Mouse (Mus musculus) neural tube, embryonic 12.5 days (tissue): ENCODE results near the gene P3h2. TPM values are rescaled to one million over a fixed set of nuclear protein-coding genes. Genes with fewer than 3 reads are reported as not detected.

ENCODE experiments used
- ATAC-seq: fragments of 200-750 bp; cut with Nextera tagmentation; 2 replicates; pipeline ENCODE4 v1.8.0; 2017; ENCODE audit warnings: low read depth, mild to moderate bottlenecking, moderate TSS enrichment, moderate library complexity; ENCODE audit not compliant: low FRiP score
- H3K27ac ChIP-seq: fragments of 300-500 bp; sonication (generic); 2 replicates; pipeline ENCODE4 v1.5.1; 2016
- H3K27me3 ChIP-seq: fragments of 300-500 bp; sonication (generic); replicated peaks from 2 replicates; pipeline ENCODE4 v1.6.1; 2016; ENCODE audit warnings: mild to moderate bottlenecking
- H3K36me3 ChIP-seq: fragments of 300-500 bp; sonication (generic); 2 replicates; pipeline ENCODE4 v1.6.1; 2016; ENCODE audit warnings: mild to moderate bottlenecking
- H3K4me1 ChIP-seq: fragments of 300-500 bp; sonication (generic); 2 replicates; pipeline ENCODE4 v1.6.1; 2016
- H3K4me2 ChIP-seq: fragments of 300-500 bp; sonication (generic); replicated peaks from 2 replicates; pipeline ENCODE4 v1.6.1; 2016; ENCODE audit warnings: mild to moderate bottlenecking
- H3K4me3 ChIP-seq: fragments of 300-500 bp; sonication (generic); 2 replicates; pipeline ENCODE4 v1.5.1; 2016
- H3K9ac ChIP-seq: fragments of 300-500 bp; sonication (generic); 2 replicates; pipeline ENCODE4 v1.6.1; 2016; ENCODE audit warnings: mild to moderate bottlenecking
- H3K9me3 ChIP-seq: fragments of 300-500 bp; sonication (generic); 2 replicates; pipeline ENCODE4 v1.6.1; 2016; ENCODE audit warnings: mild to moderate bottlenecking
- WGBS: fragments of 180-500 bp; shearing (Covaris S2); methylation state at CpG from one replicate; pipeline ENCODE4 v1.1.7; 2016; 5-methylcytosine and 5-hydroxymethylcytosine counted together
- polyA plus RNA-seq: library from polyadenylated mRNA; unstranded; fragments of >200 nt; fragmentation: Nextera tagmentation; extraction: Ambion mirVana; gene quantifications from 2 replicates; pipeline ENCODE4 v1.2.1, GENCODE M21; 2016

The P3h2 gene
- polyA plus RNA-seq, 1 experiment from 2014 or later, result 2.9 TPM

DNA sequence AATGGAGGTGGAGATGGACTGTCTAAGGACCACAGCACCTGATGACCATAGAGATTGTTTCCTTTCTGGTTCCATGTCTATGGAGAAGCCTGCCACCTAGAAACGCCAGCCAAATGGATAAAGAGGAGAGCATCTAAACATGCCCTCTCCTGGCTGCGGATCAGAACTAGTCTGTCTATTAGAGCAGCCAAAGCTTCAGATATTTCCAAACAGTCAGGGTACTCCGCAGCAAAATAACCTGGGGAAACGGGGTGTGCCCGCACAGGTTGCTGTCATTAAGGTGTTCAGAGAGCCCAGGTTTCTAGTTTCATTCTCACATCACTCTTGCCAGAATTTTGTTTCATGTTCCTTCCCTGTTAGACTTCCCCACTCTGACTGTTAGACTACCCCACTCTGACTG, 16.6 kb downstream of the P3h2 start:
- Histone ChIP-seq H3K4me3 (no peak overlapping the region), H3K27ac (no peak overlapping the region), H3K36me3 (no peaks in the 10 kb centered on the region), H3K27me3 (no peaks in the 10 kb centered on the region), H3K9ac (no peak overlapping the region), H3K9me3 (no peaks in the 10 kb centered on the region), H3K4me2 (no peak overlapping the region), H3K4me1 (no peaks in the 10 kb centered on the region)
- ATAC-seq, result no peak
- WGBS, result 89% methylated on average over 5 of the region's 5 CpGs

DNA sequence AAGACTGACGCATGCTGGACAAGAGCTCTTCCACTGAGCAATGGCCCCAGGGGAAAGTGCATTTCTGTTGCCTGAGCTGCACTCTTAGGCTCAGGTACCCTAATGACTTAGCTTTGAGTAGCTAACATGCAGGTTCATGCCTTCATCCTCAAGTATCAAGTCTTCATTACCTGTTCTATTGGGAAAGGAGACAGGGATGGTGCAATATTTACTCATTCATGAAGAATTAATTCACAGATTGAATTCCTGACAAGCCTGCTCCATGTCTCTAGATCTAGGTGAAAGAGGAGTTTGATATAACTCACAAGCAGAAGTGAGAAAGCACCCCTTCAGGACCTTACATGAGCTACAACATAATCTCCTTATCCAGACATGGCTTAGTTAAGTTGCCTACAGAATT, 17.3 kb downstream of the P3h2 start:
- Histone ChIP-seq H3K4me3 (no peak overlapping the region), H3K27me3 (no peaks in the 10 kb centered on the region), H3K9ac (no peak overlapping the region), H3K36me3 (no peaks in the 10 kb centered on the region), H3K4me2 (no peak overlapping the region), H3K4me1 (no peaks in the 10 kb centered on the region), H3K9me3 (no peaks in the 10 kb centered on the region), H3K27ac (no peak overlapping the region)
- ATAC-seq, result no peak
- WGBS, result 79% methylated on average over 1 of the region's 1 CpGs

DNA sequence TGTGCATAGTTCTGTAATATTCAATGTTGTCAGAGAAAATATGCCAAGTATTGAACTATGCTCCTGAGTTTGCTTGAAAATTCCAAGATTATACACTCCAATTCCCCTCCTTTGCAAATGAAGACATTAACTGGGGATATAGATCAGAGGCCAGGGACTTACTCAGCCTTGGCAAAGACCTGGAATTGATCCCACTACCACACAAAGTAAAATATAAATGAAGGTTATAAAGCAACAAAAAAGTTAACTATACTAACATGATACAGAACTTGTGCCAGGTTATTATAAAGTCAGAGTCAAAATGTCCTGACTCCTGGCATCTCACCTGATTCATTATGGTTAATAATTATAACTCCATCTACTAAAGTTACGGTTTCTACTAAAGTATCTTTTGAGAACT, 18.6 kb downstream of the P3h2 start:
- H3K27me3 ChIP-seq, result no peaks in the 10 kb centered on the region
- H3K27ac ChIP-seq, result no peak overlapping the region
- no peaks in the 10 kb centered on the region for H3K9me3 ChIP-seq
- WGBS, result 92% methylated on average over 1 of the region's 1 CpGs
- no peak overlapping the region for H3K9ac ChIP-seq
- ATAC-seq, result no peak
- no peaks in the 10 kb centered on the region for H3K36me3 ChIP-seq
- H3K4me2 ChIP-seq, result no peak overlapping the region
- H3K4me1 ChIP-seq, result no peaks in the 10 kb centered on the region
- H3K4me3 ChIP-seq, result no peak overlapping the region

DNA sequence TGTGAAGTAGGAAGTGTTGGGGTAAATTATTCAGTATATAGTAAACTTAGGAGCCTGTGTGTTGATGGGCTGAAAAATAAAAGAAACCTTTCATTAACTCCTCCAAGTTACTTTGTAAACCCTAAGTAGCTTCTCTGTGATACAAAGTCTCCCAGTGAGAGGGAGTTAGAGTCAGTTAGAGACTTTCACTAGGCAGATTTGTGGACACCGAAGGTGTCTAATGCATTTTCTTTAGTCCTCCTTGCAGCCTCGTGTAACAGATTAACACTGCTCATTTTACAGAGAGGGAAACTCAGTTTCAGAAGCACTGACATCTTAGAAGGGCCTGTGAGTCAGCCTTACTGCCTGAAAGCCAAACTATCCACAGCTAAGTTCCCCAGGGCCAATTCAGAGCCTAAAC, 20.4 kb downstream of the P3h2 start:
- H3K27me3 ChIP-seq, result no peaks in the 10 kb centered on the region
- H3K9me3 ChIP-seq, result no peaks in the 10 kb centered on the region
- 70% methylated on average over 2 of the region's 2 CpGs for WGBS
- H3K4me3 ChIP-seq, result no peak overlapping the region
- H3K9ac ChIP-seq, result no peak overlapping the region
- H3K36me3 ChIP-seq, result no peaks in the 10 kb centered on the region
- no peaks in the 10 kb centered on the region for H3K4me1 ChIP-seq
- H3K27ac ChIP-seq, result no peak overlapping the region
- no peak for ATAC-seq
- H3K4me2 ChIP-seq, result no peak overlapping the region

DNA sequence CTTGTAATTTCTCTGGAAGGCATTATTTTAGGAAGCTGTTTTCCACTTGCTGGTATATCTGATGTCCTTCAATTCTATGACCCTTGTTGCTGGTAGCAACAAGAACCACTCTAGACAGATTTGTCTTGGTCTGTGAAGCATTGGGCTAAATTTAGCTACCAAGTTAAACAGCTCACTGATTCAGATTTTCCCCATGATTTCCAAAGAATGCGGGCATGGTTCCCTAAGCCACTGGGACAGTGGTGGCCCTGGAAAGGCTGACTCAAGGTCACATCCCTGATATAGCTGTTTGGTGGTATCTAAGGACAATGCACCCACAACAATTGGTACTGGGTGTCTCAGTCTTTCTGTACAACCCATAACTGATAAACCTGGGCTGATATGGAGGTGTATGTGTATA, 22.8 kb downstream of the P3h2 start:
- Histone ChIP-seq H3K4me3 (no peak overlapping the region), H3K4me2 (no peak overlapping the region), H3K27ac (no peak overlapping the region), H3K36me3 (no peaks in the 10 kb centered on the region), H3K9ac (no peak overlapping the region), H3K9me3 (no peaks in the 10 kb centered on the region), H3K27me3 (no peaks in the 10 kb centered on the region), H3K4me1 (peaks cover 8% of the 10 kb centered on the region)
- 89% methylated on average over 1 of the region's 1 CpGs for WGBS
- ATAC-seq, result no peak

DNA sequence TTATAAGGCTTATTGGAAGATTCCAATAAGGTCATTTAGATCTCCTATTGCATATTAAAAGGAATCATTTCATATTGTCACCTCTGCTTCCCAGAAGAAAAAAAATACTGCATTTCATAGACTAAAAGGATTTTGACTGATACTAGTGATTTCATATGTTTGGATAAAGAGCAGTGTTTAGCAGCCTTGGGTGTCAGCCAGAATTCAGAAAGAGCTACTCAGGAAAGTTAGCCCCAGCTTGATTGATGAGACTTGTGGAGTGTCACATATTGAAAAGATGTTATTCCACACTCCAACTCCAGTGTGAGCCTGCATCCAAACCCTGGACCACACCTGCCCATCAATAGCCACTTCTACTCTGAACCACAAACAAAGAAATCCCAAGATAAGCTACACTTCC, 23.2 kb downstream of the P3h2 start:
- no peak for ATAC-seq
- Histone ChIP-seq H3K27ac (no peak overlapping the region), H3K4me3 (no peak overlapping the region)

DNA sequence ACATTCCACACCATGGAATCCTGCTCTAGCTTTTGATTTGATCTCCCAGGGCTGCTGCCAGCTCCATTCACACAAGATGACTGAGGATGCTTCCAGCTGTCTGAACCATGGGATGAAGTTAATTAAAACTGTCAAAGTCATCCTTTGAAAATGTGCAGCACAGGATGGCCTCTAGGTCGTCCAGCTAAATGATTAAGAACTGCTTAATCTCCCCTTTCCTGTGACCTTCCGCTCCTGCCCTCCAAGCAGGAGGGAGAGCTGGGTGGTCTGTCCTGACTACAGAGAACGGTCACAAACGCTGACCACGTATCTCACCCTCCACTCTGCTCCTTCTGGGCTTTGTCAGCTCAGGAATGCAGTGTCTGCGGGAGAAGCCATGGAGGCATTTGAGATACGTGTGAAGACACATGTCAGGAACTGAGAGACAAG, 26.6 kb downstream of the P3h2 start:
- WGBS, result 25% methylated on average over 7 of the region's 7 CpGs
- H3K4me2 ChIP-seq, result no peak overlapping the region
- no peak overlapping the region for H3K9ac ChIP-seq
- peaks cover 16% of the 10 kb centered on the region for H3K4me1 ChIP-seq
- no peaks in the 10 kb centered on the region for H3K36me3 ChIP-seq
- H3K27me3 ChIP-seq, result no peaks in the 10 kb centered on the region
- no peak overlapping the region for H3K27ac ChIP-seq
- ATAC-seq, result peak; percentile 33
- no peaks in the 10 kb centered on the region for H3K9me3 ChIP-seq
- no peak overlapping the region for H3K4me3 ChIP-seq

More for the DNA sequence above, 23.2 kb downstream of the P3h2 start:
- Histone ChIP-seq H3K9ac (no peak overlapping the region), H3K4me1 (peaks cover 12% of the 10 kb centered on the region), H3K36me3 (no peaks in the 10 kb centered on the region), H3K27me3 (no peaks in the 10 kb centered on the region), H3K9me3 (no peaks in the 10 kb centered on the region), H3K4me2 (no peak overlapping the region)

DNA sequence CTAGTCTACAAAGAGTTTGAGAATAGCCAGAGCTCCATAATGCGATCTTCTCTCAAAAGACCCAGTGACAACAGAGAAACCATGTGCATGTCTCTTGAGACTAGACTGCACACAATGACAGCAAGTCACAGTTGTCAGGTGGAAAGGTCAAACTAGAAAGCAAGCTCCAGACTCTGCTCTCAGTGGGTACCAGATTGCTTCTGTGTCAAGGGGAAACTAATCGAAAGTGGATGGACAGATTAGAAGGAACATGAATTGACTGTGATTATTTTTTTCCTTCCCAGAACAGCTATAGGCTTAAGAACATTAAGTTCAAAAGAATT, 27.5 kb downstream of the P3h2 start:
- Histone ChIP-seq H3K9ac (no peak overlapping the region), H3K27me3 (no peaks in the 10 kb centered on the region), H3K4me1 (peaks cover 16% of the 10 kb centered on the region), H3K4me3 (no peak overlapping the region), H3K36me3 (no peaks in the 10 kb centered on the region), H3K4me2 (no peak overlapping the region), H3K27ac (no peak overlapping the region), H3K9me3 (no peaks in the 10 kb centered on the region)
- ATAC-seq, result no peak
- WGBS, result 36% methylated on average over 2 of the region's 2 CpGs

DNA sequence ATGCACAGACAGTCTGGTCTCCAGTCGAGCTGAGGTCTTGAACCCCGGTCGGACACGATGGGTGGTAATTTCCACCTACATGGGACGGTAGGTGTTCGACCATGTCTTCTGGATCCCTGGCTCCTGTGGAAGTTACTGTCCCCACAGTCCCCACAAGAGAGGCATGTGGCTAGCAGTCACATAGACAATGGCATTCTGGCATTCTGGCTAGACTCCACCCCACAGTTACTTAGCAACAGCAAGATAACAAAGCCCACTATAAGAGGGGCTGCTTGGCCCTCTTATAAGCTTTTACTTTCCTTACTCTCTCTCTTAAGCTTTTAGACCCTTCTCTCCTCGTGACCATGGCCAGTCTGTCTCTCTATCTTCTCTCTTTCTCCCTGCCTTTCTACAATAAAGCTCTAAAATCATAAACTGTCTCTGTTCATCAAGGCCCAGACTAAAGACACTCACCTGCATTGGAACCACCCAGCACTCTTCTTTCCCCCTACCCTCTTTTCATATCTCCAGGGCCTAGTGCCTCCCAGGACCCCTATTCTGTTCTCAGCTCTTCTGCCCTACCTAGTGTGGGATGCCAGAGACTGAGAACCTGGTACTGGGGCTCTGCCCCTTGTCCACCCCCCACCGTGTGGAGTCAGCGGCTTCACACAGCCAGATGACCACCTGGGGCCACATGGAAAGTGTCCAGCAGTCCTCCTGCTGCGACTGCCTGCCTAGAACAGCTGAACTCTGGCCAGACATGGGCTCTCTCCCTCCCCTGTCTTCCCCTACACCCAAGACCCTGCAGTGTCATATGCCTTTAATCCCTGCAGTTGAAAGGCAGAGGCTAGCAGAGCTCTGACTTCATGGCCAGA, 28.1 kb downstream of the P3h2 start:
- no peaks in the 10 kb centered on the region for H3K36me3 ChIP-seq
- H3K4me3 ChIP-seq, result no peak overlapping the region
- H3K27me3 ChIP-seq, result no peaks in the 10 kb centered on the region
- 60% methylated on average over 10 of the region's 10 CpGs for WGBS
- H3K27ac ChIP-seq, result no peak overlapping the region
- H3K9ac ChIP-seq, result no peak overlapping the region
- no peaks in the 10 kb centered on the region for H3K9me3 ChIP-seq
- 0 out of 2 replicates have a peak, but pooled peaks have one; percentile 33 for ATAC-seq
- peaks cover 16% of the 10 kb centered on the region for H3K4me1 ChIP-seq
- no peak overlapping the region for H3K4me2 ChIP-seq

DNA sequence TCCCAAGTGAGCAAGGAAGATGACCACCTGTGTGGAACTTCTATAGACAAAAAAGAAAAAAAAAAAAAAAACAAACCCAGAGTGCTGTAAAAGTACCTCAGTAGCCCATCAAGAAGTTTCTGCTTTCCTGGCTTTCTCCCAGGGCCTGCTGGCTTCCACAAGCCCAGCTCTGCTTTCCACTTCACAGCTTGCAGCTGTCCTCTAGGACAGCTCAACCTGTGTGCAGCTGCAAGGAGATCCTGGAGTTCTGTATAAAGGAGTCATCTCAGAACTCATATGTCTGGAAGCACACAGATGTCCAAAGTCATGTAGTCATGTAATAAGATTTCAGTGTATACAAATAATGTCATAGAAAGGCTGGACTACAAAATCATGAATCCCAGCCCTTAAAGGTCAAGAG, 30.5 kb downstream of the P3h2 start:
- H3K27me3 ChIP-seq, result no peaks in the 10 kb centered on the region
- no peak overlapping the region for H3K27ac ChIP-seq
- no peak overlapping the region for H3K4me2 ChIP-seq
- peaks cover 16% of the 10 kb centered on the region for H3K4me1 ChIP-seq
- H3K36me3 ChIP-seq, result no peaks in the 10 kb centered on the region
- H3K9me3 ChIP-seq, result no peaks in the 10 kb centered on the region
- H3K4me3 ChIP-seq, result no peak overlapping the region
- ATAC-seq, result no peak
- no peak overlapping the region for H3K9ac ChIP-seq

DNA sequence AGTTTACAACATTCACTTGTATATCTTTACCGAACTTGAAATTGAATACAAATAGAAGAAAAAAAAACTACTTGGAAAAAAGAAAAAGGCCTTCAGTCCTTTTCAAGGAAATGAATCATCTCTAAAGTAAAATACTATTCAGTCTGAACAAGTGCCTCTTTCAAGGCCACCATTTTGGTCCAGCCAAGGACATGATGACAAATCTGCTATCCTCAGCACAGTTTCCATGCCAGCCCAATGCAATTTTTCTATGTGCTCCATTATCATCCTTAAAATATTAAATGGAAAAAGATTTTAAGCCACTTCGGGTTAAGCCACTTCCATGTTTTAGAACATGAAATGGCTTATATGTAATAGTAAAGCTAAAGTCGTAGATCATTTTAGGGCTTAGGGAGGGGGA, 35.2 kb downstream of the P3h2 start:
- H3K9me3 ChIP-seq, result no peaks in the 10 kb centered on the region
- WGBS, result 94% methylated on average over 3 of the region's 3 CpGs
- no peaks in the 10 kb centered on the region for H3K27me3 ChIP-seq
- no peak overlapping the region for H3K4me3 ChIP-seq
- H3K9ac ChIP-seq, result no peak overlapping the region
- H3K4me2 ChIP-seq, result no peak overlapping the region
- H3K27ac ChIP-seq, result no peak overlapping the region
- H3K4me1 ChIP-seq, result no peaks in the 10 kb centered on the region
- ATAC-seq, result no peak
- H3K36me3 ChIP-seq, result no peaks in the 10 kb centered on the region

DNA sequence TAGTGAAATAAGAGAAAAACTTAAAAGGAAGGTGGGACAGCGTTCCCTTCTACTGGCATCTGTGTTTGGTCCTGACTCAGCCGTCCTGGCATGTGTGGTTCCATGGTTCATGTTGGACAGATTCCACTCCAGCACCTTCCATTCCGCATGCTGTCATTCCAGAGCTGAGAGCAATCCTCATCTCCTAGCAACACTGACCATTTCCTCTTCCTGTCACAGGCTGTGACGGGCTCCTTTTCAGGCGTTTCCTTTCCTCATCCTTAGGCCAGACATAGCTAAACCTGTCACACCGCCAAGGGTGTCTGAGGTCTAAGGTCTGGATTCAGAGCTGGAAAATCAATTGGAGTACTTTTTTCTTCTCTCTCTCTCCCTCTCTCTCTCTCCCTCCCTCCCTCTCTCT, 40.5 kb downstream of the P3h2 start:
- Histone ChIP-seq H3K9ac (no peak overlapping the region), H3K36me3 (no peaks in the 10 kb centered on the region), H3K27ac (no peak overlapping the region), H3K4me2 (no peak overlapping the region), H3K9me3 (no peaks in the 10 kb centered on the region), H3K4me3 (no peak overlapping the region), H3K4me1 (no peaks in the 10 kb centered on the region), H3K27me3 (no peaks in the 10 kb centered on the region)
- WGBS, result 64% methylated on average over 6 of the region's 6 CpGs
- ATAC-seq, result no peak
